Mouse (Mus musculus): ENCODE measurements around the gene Cflar. TPM values are rescaled to one million over a fixed set of nuclear protein-coding genes. Genes with fewer than 3 reads are reported as not detected.
A peak's percentile ranks its signal among the peaks of the same experiment; 100 is the strongest.

Cflar gene
- polyA plus RNA-seq, 1 experiment from 2014 or later, result 28.9 TPM

DNA sequence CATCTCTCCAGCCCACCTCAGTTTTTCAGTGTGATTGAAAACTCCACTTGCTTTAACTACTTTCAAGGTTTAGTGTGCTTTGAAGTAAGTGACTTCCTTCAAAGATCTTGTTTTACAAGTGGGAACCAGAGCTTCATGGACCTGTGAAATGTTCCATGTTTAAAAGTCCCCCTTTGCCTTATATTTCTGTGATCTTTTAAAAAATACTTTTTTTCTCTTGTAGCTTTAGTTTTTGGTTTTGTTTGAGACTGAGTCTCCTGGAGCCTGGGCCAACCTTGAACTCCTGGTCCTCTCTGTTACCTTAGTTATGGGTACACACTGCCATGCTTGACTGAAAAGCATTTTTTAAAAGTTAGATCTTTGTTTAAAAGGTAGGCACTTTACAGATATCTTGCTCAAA lies 4.2 kb downstream of the Cflar start:
- Histone ChIP-seq H3K9me3 (ENCODE audit: control insufficient read depth) (no peaks in the 10 kb centered on the region), H3K27me3 (replicated peaks; ENCODE audit: control insufficient read depth, insufficient read depth, low read length) (no peaks in the 10 kb centered on the region), H3K27ac (ENCODE audit: low read depth, low read length) (no peak overlapping the region), H3K4me1 (replicated peaks; ENCODE audit: control insufficient read depth, insufficient read depth, low read length) (no peaks in the 10 kb centered on the region), H3K4me3 (ENCODE audit: low read depth, low read length) (no peak overlapping the region), H3K9ac (ENCODE audit: low read depth, low read length) (no peak overlapping the region), H3K4me2 (replicated peaks; ENCODE audit: low read depth) (peak overlapping the region; percentile 68; the same call in 1 of the 2 replicates), H3K36me3 (ENCODE audit: control insufficient read depth, insufficient read depth) (peaks cover 40% of the 10 kb centered on the region)
- no peak for TF ChIP-seq CTCF (IDR thresholded peaks at IDR 0.05; ENCODE audit: low read depth)
- ATAC-seq, result no peak

DNA sequence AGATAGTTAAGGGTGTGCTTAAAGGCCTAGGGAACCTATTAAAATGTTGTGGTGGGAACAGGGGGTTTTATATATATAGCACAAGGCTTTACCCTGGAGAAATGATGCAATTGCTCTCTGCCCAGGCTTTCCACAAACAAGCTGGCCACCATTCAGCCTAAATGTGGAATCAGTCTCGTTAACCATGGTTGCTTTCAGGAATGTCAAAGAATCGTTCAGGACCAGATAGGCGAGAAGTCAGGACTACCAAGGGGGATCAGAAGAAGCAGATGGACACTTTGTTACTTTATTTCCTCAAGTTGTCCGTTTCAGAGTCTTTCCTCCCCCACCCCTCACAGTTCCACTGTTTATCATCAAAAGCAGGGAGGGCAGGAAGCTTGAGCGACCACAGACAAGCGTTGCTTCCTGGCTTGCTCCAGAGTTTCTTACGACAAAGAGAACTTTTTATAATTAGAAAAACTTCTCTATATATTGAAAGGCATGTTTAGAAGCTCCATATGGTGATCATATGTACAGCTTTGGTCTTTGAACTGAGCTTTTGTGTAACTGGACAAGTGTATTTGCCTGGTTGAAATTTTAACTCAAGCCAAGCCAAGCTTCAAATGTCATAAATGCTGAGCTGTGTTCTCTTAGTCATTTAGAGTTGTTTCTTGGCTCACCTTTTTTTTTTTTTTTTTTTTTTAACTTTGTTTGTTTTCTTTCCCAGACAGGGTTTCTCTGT lies 5.0 kb downstream of the Cflar start:
- no peaks in the 10 kb centered on the region for H3K27me3 ChIP-seq (replicated peaks; ENCODE audit: control insufficient read depth, insufficient read depth, low read length)
- peaks cover 40% of the 10 kb centered on the region for H3K36me3 ChIP-seq (ENCODE audit: control insufficient read depth, insufficient read depth)
- H3K4me1 ChIP-seq (replicated peaks; ENCODE audit: control insufficient read depth, insufficient read depth, low read length), result no peaks in the 10 kb centered on the region
- no peak overlapping the region for H3K27ac ChIP-seq (ENCODE audit: low read depth, low read length)
- no peak for ATAC-seq
- no peak overlapping the region for H3K9ac ChIP-seq (ENCODE audit: low read depth, low read length)
- no peak overlapping the region for H3K4me3 ChIP-seq (ENCODE audit: low read depth, low read length)
- 53% methylated on average over 7 of the region's 7 CpGs for WGBS
- H3K4me2 ChIP-seq (replicated peaks; ENCODE audit: low read depth), result peak overlapping the region; percentile 68; the same call in 1 of the 2 replicates
- TF ChIP-seq CTCF (IDR thresholded peaks at IDR 0.05; ENCODE audit: low read depth), result no peak
- H3K9me3 ChIP-seq (ENCODE audit: control insufficient read depth), result no peaks in the 10 kb centered on the region

DNA sequence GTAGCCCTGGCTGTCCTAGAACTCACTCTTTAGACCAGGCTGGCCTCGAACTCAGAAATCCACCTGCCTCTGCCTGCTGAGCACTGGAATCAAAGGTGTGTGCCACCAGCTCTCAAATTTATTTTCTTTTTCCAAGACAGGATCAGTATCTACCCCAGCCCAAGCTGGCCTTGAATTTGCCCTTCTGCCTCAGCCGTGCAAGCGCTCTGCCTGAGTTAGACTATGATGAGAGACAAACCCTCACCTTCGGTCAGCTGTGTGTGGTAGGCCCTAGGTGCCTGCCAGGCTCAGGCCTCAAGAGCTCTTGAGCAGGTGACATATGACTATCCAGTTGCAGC lies 5.5 kb downstream of the Cflar start:
- no peak overlapping the region for H3K4me2 ChIP-seq (replicated peaks; ENCODE audit: low read depth)
- no peak for ATAC-seq
- H3K27ac ChIP-seq (ENCODE audit: low read depth, low read length), result no peak overlapping the region
- 92% methylated on average over 4 of the region's 4 CpGs for WGBS
- no peak overlapping the region for H3K4me3 ChIP-seq (ENCODE audit: low read depth, low read length)
- H3K9me3 ChIP-seq (ENCODE audit: control insufficient read depth), result no peaks in the 10 kb centered on the region
- H3K36me3 ChIP-seq (ENCODE audit: control insufficient read depth, insufficient read depth), result peaks cover 40% of the 10 kb centered on the region
- no peaks in the 10 kb centered on the region for H3K27me3 ChIP-seq (replicated peaks; ENCODE audit: control insufficient read depth, insufficient read depth, low read length)
- no peak overlapping the region for H3K9ac ChIP-seq (ENCODE audit: low read depth, low read length)
- no peak for TF ChIP-seq CTCF (IDR thresholded peaks at IDR 0.05; ENCODE audit: low read depth)
- H3K4me1 ChIP-seq (replicated peaks; ENCODE audit: control insufficient read depth, insufficient read depth, low read length), result no peaks in the 10 kb centered on the region

DNA sequence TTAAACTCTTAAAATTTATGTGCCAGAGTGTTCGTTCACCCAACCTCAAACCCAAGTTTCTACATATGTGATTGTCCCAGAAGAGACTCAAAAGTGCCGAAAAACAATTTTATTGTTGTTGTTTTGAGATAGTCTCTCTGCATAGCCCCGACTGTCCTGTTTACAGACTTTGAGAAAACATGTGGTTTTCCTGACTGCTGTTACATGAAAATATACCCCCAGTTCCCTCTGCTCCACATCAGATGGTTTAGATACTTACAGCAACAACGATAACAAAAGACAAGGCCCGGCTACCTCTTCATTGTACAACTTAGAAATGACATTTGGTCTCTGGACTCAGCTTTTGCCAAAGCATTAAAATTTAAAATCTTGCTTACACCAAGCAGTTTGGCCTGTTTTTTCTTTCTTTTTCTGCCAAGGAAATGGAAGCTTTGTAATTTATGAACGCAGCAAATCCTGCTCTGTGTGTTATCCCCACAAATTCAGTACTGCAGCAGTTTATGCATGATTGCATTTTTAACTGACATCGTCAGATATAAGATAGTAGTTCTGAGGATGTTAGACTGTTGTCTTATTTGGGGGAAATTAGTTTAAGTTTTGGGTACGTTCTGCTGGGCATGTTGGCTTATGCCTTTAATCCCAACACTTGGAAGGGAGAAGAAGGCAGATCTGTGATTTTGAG lies 6.4 kb downstream of the Cflar start:
- no peak overlapping the region for H3K9ac ChIP-seq (ENCODE audit: low read depth, low read length)
- 93% methylated on average over 8 of the region's 8 CpGs for WGBS
- H3K4me3 ChIP-seq (ENCODE audit: low read depth, low read length), result no peak overlapping the region
- no peak for TF ChIP-seq CTCF (IDR thresholded peaks at IDR 0.05; ENCODE audit: low read depth)
- peaks cover 40% of the 10 kb centered on the region for H3K36me3 ChIP-seq (ENCODE audit: control insufficient read depth, insufficient read depth)
- no peaks in the 10 kb centered on the region for H3K27me3 ChIP-seq (replicated peaks; ENCODE audit: control insufficient read depth, insufficient read depth, low read length)
- no peaks in the 10 kb centered on the region for H3K9me3 ChIP-seq (ENCODE audit: control insufficient read depth)
- no peak overlapping the region for H3K4me2 ChIP-seq (replicated peaks; ENCODE audit: low read depth)
- ATAC-seq, result no peak
- H3K27ac ChIP-seq (ENCODE audit: low read depth, low read length), result no peak overlapping the region
- H3K4me1 ChIP-seq (replicated peaks; ENCODE audit: control insufficient read depth, insufficient read depth, low read length), result no peaks in the 10 kb centered on the region

DNA sequence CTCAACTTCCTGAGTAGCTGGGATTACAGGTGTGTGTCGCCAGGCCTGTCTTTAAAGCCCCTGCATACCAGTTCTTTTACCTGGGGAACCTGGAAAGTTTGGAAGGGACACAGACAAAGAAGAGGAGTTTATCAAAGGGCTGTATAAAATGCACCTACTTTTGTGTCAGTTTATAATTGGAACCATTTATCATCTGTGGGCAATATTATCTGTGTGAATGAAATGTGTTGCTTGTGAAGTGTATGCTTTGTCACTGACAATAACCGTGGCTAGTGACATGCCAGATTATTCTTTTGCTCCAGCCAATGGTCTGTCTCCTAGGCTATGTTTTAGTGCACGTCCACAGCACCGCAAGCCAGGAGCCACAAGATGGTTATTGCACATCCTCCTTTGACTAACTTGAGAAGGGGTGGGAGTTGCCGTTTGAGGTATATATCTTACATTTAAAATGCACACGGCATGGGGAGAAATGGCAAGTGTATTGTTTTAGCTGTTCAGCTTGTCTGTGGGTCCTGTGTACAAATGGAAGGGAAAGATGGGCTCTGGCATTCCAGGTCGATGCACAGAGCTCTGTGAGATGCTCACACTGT lies 8.1 kb downstream of the Cflar start:
- H3K36me3 ChIP-seq (ENCODE audit: control insufficient read depth, insufficient read depth), result peaks cover 40% of the 10 kb centered on the region
- no peaks in the 10 kb centered on the region for H3K27me3 ChIP-seq (replicated peaks; ENCODE audit: control insufficient read depth, insufficient read depth, low read length)
- no peak overlapping the region for H3K9ac ChIP-seq (ENCODE audit: low read depth, low read length)
- H3K9me3 ChIP-seq (ENCODE audit: control insufficient read depth), result no peaks in the 10 kb centered on the region
- no peak for TF ChIP-seq CTCF (IDR thresholded peaks at IDR 0.05; ENCODE audit: low read depth)
- no peak for ATAC-seq
- no peaks in the 10 kb centered on the region for H3K4me1 ChIP-seq (replicated peaks; ENCODE audit: control insufficient read depth, insufficient read depth, low read length)
- H3K4me3 ChIP-seq (ENCODE audit: low read depth, low read length), result no peak overlapping the region
- WGBS, result 83% methylated on average over 7 of the region's 7 CpGs
- H3K27ac ChIP-seq (ENCODE audit: low read depth, low read length), result no peak overlapping the region
- H3K4me2 ChIP-seq (replicated peaks; ENCODE audit: low read depth), result no peak overlapping the region

DNA sequence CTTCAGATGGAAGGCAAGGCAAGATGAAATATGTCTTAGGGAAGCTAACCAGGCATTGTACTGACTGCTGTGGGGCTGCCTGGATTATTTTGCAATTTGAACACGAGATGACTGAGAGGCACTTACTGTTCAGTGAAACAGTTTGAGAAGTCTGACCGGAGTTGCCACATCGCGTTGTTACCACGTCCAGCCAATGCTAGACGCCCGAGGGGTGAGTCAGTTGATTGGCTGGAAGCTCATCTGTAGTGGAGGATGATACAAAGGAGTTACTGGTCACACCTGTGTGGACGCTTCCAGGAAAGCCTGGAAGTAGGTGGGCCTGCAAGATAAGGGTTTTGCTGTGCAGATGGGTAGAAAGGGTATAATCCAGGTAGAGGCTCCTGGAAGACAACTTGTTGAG lies 8.8 kb downstream of the Cflar start:
- H3K4me3 ChIP-seq (ENCODE audit: low read depth, low read length), result no peak overlapping the region
- H3K4me2 ChIP-seq (replicated peaks; ENCODE audit: low read depth), result no peak overlapping the region
- peaks cover 37% of the 10 kb centered on the region for H3K36me3 ChIP-seq (ENCODE audit: control insufficient read depth, insufficient read depth)
- H3K27me3 ChIP-seq (replicated peaks; ENCODE audit: control insufficient read depth, insufficient read depth, low read length), result no peaks in the 10 kb centered on the region
- no peak for TF ChIP-seq CTCF (IDR thresholded peaks at IDR 0.05; ENCODE audit: low read depth)
- 84% methylated on average over 8 of the region's 8 CpGs for WGBS
- no peak for ATAC-seq
- no peak overlapping the region for H3K27ac ChIP-seq (ENCODE audit: low read depth, low read length)
- no peak overlapping the region for H3K9ac ChIP-seq (ENCODE audit: low read depth, low read length)
- no peaks in the 10 kb centered on the region for H3K9me3 ChIP-seq (ENCODE audit: control insufficient read depth)
- no peaks in the 10 kb centered on the region for H3K4me1 ChIP-seq (replicated peaks; ENCODE audit: control insufficient read depth, insufficient read depth, low read length)

Measured in intestine, postnatal 0 days (tissue).